Mouse (Mus musculus) retina, embryonic 14.5 days (tissue): Measurements from ENCODE around the gene Fam124b.
A peak's percentile ranks its signal among the peaks of the same experiment; 100 is the strongest.

Experiments used
- DNase-seq: peaks from one replicate; pipeline ENCODE4 v3.0.0-alpha.2; 2015; ENCODE audit warnings: low spot score

Gene Fam124b

GRCm38 (mm10) chr1:80177651-80178382 is 40.5 kb downstream of the Fam124b start:
- DNase-seq, result peak; percentile 38

- DNase-seq, result no peak
Observed at GRCm38 (mm10) chr1:80167706-80168105, 50.6 kb downstream of the Fam124b start.

- DNase-seq, result no peak
Observed at GRCm38 (mm10) chr1:80166577-80166976, 51.7 kb downstream of the Fam124b start.

GRCm38 (mm10) chr1:80165391-80165790 is 52.9 kb downstream of the Fam124b start:
- no peak for DNase-seq

GRCm38 (mm10) chr1:80162943-80163342 is 55.3 kb downstream of the Fam124b start:
- DNase-seq, result no peak

GRCm38 (mm10) chr1:80159586-80159985 is 58.7 kb downstream of the Fam124b start:
- DNase-seq, result no peak

DNA sequence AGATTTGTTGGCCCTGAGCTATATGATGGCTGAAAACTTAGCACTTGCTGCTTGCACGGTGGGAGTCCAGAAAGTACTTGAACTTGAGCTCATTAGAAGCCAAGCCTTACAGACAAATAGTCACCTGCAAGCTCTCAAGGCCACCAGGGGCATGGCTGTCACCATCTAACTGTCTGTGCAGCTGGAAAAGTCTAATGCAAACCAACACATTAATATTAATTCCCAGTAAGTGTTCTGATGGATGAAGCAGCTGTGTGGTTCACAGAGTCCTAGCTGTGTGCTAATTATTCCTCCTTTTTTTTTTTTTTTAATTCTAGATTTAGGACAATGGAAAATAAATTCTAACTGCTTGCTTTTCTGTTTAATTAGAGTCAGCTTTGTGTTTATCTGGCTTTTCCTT is 63.4 kb downstream of the Fam124b start:
- DNase-seq, result peak; percentile 22

DNA sequence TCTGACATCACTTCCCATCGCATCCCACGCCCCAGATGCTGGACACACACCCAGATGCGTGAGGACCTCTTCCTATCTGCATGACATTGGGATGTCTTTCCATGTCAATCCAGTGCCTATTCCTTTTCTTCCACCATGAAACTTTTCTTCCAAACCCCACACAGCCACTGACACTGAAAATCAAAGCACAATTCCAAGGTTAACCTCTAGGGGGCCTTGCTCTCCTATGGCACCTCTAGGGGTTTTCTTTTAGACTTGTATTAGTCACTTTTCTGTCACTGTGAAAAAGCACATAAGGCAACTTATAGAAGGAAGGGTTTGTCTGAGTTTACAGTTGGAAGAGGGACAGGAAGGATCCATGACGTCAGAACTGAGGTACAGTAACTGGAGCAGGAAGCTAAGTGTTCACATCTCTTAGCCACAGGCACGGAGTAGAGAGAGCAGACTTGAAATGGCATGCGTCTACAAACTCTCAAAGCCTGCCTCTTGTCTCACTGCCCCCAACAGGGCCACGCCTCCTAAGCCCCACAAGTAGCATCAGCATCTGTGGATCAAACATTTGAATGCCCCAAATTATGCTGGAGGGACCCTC is 65.1 kb downstream of the Fam124b start:
- DNase-seq, result no peak

DNA sequence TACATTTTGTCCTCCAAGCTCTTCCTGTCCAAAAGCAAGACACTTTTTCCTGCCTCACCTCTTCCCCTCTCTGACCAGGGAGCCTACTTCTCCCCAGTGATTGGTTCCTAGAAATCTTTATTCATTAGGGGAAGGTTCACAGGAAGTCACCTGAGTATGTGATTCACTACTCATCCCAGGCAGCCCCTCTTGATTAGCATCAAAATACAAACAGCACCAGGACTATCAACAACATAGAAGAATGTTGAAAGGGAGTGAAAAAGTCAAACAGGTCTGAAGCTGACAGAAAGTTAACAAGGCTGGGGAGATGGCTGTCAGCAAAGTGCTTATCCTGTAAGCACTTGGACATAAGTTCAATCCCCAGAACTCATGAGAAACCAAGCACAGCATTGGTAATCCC is 67.6 kb downstream of the Fam124b start:
- DNase-seq, result no peak
